Mouse (Mus musculus) testis, postnatal 10 days (tissue): ENCODE measurements around the gene Trim80.
A peak's percentile ranks its signal among the peaks of the same experiment; 100 is the strongest.
"Not testable (repeated sequence)": the region's sequence is repeated elsewhere in the genome, so short reads cannot be mapped to it uniquely, and the experiment has no call there.

Experiments used
- DNase-seq: peaks from one replicate; pipeline ENCODE4 v3.0.0; 2021; ENCODE audit warnings: low spot score

The Trim80 gene

DNA sequence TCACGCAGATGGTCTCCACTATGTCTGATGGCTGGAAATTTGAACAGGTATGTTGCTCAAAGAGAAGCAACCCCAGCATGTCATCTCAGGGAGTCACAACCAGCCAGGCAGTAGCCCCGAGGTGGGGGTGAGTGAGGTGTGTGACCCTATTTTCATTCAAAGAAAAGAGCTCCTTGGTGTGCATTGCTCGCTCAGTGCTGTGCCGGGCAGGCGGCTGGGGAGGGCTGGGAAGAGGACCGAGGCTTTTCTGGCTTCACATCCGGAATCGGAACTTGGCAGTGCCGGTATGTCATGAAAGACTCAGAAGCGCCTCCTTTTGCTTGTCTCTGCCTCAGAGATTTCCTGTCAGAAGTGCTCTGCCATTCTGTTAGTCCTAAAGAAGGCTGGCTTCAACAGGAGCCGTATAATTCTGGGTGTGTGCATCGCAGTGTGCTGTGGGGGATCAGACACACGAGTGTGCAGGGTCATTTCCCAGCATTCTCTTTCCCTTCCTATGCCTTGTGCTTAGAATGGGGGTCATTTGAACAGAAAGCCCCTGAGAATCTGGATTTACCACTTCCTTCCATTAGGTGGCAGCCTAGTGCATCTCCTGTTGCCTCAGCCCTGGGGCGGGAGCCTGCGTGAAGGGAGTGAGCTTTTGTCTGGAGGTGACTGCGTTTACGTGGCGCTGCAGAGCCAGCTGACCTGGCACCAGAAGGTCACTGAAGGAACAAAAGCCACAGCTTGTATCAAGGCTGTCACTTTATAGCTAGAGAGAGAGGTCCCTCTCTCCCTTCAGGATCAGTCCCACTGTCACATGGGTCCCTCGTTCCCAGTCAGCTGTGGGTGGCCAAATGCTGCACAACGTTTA is 12.6 kb upstream of the Trim80 start:
- peak; percentile 73 for DNase-seq

DNA sequence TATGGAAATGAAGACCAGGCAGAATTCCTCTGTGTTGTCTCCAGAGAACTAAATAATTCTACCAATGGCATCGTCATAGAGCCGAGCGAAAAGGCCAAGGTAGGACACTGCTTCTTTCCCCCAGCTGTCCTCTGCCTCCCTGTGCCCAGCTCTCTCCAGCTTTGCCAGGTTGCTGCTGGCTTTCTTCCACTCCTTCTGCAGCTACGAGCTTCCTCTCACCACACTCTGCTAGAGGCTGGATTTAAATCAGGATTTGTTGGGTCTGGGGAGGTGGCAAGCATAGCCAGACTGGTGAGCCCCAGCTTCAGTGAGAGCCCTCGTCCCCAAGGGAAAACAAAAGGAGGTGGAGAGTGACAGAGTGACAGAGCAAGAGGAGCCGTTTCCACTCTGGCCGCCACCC is 11.0 kb upstream of the Trim80 start:
- DNase-seq: no peak

DNA sequence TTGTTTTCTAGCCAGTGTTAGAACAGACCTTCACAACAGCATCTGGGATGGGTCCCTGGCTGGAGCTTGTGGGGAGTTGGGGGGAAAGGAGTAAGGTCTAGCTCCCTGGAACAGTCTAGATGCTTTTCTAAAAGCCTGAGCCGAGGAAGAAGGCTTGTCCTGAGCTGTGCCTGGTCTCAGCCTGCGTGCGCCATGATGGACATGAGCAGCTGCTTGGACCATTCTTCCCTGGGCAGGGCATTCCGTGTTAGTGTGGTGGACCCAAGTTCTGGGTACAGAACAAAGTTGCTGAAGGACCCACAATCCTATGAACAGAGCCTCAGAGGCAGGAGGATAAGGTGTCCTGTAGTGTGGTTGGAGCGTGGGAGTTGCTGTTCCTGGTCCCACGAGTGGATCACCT is 9.8 kb upstream of the Trim80 start:
- no peak for DNase-seq

DNA sequence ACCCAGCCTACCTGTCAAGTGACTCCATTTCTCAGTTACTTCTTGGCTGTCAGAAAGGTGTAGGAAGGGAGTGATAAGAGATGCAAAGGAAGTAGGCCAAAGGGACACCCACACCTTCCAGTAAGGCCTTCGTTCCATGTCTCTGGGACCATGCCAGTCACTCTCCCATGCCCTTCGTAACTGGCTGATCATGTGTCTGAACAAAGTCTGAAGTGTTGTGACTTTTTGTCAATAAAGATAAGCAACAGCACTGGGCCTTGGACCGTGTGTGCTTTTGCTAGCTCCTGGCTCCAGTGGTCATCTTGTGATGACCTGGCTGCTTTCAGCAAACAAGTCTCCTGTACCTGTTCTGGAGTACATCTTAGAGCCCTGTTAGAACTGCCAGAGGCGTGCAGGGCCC is 7.5 kb upstream of the Trim80 start:
- DNase-seq: no peak

DNA sequence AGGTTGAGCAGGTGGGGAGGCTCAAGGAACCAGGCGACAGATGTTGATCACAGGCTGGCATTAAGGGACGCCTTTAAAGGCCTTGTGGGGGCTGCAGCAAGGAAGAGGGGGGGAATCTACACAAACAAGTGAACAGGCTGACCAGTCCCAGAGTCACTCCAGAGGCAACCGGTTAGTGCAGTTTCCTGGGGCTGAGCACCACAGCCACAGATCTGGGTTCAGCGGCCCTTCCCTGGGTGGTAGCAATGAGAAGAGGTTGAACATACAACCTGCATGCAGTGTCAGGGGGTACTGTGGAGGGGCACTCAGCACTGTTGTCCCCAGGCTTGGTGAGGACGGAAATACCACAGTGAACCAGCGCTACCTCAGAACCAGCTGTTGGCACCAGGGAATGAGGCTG is 7.0 kb upstream of the Trim80 start:
- DNase-seq: no peak

DNA sequence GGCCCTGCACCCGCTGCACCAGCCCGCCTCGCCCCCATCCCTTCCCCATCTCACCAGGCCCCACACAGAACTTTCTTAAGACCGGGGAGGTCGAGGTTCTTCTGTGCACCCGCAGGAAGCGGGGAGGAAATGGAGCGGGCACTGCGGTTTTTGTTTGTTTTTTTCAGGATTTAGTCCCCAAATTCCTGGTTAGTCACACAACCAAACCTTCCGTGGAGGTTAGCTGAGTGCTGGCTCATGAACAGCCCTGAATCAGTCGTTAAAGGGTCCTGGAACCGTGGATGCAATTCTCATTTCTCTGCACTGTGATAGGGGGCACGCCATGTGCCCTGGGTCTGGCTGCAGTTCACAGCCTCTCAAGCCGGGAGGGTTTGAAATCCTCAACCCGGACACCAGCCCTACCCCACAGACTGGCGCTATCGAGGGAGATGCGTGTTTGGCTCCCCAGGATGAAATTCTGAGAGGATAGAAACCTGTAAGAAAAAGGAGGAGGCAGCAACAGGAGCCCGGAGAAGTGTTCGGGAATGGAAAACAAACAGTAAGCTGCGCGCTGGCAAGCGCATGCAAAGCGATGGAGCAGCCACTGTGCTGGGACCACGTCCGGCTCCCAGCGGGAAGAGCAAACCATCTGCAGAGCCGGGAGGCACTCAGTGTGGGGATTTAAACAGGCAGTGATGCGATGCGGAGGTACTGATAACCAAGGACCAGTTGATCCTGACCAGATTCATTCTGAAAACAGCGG is 4.6 kb upstream of the Trim80 start:
- no peak for DNase-seq

DNA sequence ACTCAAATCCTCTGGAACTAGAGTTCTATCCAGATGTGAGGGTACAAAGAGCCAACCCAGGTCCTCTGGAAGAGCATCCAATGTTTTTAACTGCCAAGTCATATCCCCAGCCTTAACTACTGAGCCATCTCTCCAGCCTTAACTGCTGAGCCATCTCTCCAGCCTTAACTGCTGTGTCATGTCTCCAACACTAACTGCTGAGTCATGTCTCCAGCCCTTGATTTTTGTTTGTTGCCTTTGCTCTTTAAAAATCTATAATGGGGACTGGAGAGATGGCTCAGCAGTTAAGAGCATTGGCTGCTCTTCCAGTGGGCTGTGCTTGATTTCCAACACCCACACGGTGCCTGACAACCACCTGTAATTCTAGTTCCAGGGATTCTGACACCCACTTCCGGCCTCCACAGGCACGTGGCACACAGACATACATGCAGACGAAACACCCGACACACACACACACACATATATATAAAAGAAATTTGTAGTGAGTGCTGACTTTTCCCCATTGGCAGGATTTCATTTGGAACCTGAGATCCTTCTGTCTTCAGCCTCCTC is 2.7 kb upstream of the Trim80 start:
- DNase-seq: no peak

DNA sequence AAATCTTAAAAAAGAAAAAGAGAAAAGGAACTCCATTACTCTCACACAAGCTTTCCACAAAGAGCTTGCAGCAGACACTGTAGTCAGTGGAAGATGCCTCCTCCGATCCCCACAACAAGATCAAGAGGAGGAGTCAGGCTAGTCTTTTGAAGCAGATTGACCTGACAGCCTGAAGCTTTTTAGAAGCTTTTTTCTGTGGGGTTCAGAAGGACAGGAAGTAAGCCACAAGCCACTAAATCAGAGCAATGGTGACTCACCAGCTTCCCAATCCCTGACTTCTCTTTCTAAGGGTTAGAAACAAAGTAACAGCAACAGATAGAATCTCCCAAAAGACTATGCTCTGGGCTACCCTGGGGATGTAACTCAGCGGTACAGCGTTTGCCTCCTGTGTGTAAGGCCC is 1.0 kb upstream of the Trim80 start:
- no peak for DNase-seq

DNA sequence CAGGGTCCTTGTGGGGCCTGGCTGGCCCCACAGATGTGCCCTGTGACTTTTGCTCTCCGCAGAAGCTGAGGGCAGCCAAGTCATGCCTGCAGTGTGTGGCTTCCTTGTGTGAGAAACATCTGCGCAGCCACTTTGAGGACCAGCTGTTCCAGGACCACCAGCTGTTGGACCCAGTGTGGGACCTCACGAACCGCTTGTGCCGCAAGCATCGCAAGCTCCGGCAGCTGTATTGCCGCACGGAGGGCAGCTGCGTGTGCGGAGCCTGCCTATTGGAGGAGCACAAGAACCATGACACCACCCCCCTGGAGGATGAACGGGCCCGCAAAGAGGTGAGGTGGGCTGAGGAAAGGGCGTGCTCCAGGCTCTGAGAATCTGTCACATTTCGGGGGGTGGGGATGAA is 1.1 kb downstream of the Trim80 start:
- DNase-seq: no peak

DNA sequence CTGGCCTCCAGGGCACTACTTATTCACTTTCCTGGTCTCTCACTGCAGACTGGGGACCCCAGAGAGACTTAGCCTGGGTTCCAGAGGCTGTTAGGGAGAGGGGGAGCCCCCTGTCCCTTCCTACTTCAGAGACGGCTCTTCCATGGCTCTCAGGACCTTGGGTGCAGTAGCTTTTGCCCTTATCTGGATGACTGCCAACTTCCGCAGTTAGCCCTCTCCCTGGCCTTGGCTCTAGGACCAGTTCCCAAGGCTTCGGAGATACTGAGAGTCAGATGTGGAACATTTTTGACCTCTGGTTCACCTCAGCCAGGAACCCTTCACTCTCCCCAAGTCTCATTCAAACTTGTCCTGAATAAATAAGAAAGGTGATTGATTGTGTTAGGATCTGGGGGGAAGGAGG is 6.6 kb downstream of the Trim80 start:
- peak; percentile 64 for DNase-seq

DNA sequence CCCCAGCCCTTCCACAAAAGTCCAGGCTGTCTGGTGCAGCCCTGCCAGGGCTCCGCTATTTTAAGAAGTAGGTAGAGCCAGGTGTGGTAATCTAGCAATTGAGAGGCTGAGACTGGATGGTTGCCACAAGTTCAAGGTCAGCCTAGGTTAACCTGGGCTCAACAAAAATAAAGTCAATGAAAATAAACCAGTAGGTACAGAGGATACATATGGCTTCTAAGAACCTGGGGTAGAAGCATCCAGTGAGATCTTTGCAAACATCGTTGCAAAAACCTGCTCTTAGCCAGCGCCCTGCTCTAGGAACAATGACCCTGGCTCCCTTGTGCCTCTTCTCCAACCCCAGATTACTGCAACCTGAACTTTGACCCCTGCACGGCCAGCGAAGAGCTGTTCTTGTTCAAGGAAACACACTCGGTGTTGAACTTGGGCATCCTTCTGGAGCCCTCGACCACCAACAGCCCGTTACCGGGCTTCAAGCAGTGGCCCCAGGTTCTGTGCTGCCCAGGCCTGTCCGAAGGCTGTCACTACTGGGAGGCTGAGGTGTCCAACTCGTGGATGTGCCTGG is 7.1 kb downstream of the Trim80 start:
- DNase-seq: no peak

DNA sequence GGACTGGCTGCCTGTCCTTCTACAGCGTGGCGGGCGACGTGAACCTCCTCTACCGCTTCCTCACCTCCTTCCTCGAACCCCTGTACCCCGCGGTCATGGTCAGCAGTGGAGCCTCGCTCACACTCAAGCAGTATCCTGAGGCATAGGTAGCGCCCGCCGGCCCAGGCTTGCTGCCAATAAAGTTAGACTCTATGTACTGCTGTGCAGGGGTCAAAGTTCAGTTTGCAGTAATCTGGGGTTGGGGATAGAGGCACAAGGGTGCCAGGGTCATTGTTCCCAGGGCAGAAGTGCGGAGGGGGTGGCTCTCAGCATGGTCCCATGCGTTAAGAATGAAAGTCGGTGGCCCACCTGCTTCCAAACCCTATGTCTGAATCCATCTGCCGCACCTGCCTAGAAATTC is 7.7 kb downstream of the Trim80 start:
- no peak for DNase-seq

DNA sequence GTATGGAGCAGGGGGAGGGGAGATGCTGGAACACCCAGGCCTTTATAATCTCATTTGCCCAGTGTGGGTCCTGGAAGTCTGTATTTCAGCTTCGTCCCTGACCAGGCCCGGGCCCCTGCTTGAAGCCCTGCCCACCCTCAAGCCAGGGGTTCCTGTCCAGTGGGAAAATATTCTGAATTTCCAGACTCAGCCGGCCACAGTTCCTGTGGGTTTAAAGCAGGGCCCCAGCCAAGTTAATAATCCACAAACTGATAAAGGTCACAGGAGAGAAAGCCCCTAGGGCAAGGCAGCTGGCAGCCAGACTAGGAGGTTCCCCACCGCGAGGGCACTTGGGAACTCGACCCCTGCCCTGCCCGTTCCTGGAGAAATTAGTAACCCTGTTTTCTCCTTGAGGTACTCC is 8.7 kb downstream of the Trim80 start:
- DNase-seq: no peak

DNA sequence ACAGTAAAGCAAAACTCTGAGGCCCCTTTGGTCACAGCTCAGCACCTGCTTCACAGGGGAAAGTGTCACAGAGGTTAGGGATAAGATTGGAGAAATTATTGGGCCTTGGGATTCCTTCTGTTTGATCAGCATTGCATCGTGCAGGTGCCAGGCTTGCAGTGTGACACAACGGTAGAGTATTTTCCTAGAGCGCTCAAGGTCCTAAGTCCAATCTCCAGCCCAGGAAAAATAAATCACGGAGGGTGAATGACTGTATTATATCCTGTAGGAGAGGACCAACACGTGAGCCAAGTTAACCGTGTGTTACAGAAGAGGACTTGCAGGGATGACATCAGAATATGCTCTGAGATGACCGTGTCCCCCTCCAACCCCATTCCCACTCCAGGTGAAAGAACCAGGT is 9.8 kb downstream of the Trim80 start:
- DNase-seq: no peak

DNA sequence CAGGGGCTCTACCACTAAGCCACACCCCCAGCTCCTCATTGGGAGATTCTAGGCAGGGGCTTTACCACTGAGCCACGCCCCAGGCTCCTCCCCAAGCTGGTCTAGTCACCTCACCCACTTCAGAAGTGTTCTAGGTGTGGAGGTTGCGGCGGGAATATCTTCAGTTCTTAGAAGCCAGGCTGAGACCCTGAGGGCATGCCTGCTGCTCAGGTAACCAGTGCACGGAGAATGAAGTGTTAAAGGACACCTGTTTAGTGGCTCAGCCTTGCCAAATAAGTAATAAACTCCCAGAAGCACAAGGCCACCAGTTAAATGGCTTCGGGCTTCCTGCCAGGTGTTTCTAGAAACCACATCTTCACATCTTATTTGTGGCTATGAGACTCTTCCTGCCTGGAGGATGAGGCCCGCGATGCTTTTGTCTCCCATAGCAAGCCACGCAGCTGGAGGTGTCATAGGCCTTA is 11.5 kb downstream of the Trim80 start:
- DNase-seq: no peak

DNA sequence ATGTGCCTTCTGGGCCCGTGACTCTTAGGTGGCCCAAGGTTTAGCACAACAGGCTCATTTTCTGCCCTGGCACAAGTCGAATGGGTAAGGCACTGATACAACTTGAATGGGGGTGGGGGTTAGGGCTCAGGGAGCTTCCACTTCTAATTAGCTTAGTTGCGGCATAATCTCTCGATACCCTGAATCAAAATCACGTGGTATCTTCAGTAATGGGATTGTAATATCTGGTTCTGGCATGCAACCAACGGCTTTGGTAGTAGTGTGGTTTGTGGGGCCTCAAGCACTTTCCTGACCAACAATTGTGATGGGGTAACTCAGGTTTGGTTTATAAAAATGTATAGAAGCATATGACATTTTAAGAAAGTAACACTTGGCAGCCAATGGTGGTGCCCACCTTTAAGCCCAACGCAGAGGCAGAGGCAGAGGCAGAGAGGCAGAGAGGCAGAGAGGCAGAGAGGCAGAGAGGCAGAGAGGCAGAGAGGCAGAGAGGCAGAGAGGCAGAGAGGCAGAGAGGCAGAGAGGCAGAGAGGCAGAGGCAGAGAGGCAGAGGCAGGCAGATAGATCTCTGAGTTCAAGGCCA is 12.0 kb downstream of the Trim80 start:
- DNase-seq: no peak

DNA sequence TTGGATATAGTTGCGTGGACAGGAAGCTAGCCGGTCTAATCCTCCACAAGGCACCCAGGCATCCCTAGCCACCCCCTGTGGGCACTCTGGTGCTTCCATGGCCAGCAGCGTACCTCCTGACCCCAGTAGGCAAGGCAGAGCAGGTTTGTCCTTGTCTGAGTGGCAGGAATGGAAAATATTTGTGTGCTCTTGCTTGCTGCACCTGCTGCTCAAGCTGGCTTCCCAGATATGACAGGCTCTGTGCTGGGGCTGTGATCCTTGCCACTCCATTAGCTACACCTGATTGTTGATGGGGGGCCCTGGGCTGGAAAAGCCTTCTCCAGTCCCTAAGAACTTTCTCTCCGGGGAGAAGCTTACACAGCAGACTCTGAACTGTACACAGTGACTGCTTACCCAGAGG is 13.0 kb downstream of the Trim80 start:
- DNase-seq: no peak

DNA sequence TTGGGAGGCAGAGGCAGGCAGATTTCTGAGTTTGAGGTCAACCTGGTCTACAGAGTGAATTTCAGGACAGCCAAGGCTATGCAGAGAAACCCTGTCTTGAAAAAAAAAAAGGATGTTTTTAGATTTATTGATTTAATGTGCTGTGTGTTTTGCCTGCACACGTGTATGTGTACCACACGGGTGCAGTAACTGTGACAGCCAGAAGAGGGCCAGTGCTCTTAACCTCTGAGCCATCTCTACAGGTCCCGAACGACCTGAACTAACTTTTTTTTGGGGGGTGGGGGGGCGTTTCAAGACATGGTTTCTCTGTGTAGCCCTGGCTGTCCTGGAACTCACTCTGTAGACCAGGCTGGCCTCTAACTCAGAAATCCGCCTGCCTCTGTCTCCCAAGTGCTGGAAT is 14.5 kb downstream of the Trim80 start:
- not testable (repeated sequence) for DNase-seq

DNA sequence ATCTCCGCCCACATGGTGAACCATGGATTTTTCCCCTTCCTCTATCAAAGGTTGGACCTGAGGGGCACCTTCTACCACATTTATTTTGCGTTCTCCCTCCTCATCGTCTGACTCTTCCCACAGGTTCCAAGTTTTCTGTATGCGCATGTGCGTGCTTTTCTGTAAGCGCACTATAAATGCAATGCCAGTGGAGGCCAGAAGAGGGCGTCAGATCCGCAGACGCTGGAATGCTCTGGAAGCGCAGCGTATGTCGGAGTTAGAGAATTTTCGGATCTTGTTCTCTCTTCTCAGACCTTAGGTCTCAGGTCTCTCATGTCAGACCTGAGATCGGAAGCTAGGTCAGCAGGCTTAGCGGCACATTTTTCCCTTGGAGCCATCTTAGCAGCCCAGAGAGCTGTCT is 15.3 kb downstream of the Trim80 start:
- DNase-seq: no peak

DNA sequence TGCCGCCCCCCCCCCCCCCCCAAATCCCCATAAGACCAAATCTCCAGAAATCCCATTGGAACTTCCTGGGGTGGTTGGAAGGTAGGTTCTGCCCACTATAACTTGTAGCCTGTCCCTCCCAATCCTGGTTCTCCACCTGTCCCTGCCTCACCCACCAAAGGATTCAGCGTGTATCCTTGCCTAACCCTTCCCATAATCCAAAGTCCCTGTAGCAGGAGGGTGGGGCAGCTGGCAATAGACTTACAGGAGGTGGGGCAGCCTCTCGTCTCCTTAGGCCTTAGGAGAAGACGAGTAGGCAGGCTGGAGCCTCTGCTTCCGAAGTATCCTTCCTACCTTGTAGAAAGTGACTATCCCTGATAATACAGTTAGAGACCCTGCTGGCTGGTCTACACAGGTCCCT is 15.8 kb downstream of the Trim80 start:
- DNase-seq: no peak

DNA sequence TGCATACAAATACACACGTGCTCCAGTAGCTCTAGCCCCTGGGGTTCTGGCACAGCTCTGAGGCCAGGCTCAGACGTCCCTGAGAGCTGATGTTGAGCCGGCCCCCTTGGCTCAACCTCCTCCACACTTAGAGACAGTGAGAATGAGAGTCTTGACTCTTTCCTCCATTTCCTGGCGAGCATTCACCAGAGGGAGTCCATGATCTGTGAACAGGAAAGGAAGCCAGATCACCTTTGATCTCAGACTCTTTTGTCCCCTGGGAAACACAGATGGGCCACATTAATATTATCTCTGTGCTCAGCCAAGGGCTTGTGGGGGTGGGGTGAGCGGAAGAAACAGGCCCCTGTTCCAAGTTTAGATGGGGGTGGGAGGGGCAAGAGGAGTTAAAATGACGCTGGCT is 17.1 kb downstream of the Trim80 start:
- DNase-seq: no peak

DNA sequence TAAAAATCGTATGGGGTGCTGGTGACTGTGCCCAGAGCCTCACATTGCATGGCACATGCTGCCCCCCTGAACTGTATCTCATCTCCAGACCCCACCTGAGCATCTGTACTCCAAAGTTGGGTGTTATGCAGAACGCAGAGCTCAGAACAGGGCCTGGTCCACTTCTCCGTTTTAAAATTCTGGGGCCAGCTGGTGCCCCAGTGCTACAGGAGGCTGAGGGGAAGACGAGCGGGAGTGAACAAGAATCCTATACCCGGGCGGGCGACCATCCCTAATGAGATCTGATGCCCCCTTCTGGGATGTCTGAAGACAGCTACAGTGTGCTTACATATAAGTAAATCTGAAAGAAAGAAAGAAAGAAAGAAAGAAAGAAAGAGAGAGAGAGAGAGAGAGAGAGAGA is 20.6 kb downstream of the Trim80 start:
- DNase-seq: no peak

DNA sequence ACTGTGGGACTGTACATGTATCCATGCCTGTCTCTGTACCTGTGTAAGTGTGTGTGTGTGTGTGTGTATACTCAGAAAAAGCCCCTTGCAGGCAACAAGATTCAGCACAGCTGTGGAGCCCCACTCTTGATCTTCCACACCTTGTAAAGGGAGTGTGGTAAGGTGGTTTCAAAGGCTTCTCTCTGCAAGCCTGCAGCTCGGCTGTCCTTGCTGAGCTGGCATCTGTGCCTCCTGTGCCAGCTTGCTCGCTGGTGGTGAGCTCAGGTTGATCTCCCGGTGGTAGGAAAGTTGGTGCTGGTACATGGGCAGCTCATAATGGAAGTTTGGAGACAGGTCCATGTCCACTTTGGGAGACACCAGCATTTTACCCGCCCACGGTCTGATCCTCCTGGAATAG is 21.5 kb downstream of the Trim80 start:
- no peak for DNase-seq
